Mouse (Mus musculus) intestine, embryonic 14.5 days (tissue): ENCODE data around the gene Uevld. TPM values are rescaled to one million over a fixed set of nuclear protein-coding genes. Genes with fewer than 3 reads are reported as not detected.
"Not testable (repeated sequence)": the region's sequence is repeated elsewhere in the genome, so short reads cannot be mapped to it uniquely, and the experiment has no call there.

Source experiments
- ATAC-seq: fragments of 200-750 bp; cut with Nextera tagmentation; replicated peaks from 2 replicates; pipeline ENCODE4 v1.8.0; 2017; ENCODE audit warnings: low read depth, moderate number of reproducible peaks, moderate TSS enrichment, moderate library complexity; ENCODE audit not compliant: low FRiP score, low TSS enrichment
- DNase-seq: peaks from one replicate; pipeline ENCODE4 v3.0.0-alpha.2; 2018; ENCODE audit warnings: low spot score
- H3K27ac ChIP-seq: fragments of 300-500 bp; sonication (generic); 2 replicates; pipeline ENCODE4 v1.5.1; 2014; ENCODE audit warnings: low read depth, mild to moderate bottlenecking, control low read depth
- H3K27me3 ChIP-seq: fragments of 300-500 bp; sonication (generic); replicated peaks from 2 replicates; pipeline ENCODE4 v1.6.1; 2014; ENCODE audit warnings: low read length, control low read depth; ENCODE audit not compliant: control insufficient read depth, insufficient read depth
- H3K36me3 ChIP-seq: fragments of 300-500 bp; sonication (generic); 2 replicates; pipeline ENCODE4 v1.6.1; 2014; ENCODE audit warnings: low read length, control low read depth; ENCODE audit not compliant: control insufficient read depth, insufficient read depth
- H3K4me1 ChIP-seq: fragments of 300-500 bp; sonication (generic); replicated peaks from 2 replicates; pipeline ENCODE4 v1.6.1; 2014; ENCODE audit warnings: low read length, control low read depth, mixed read lengths; ENCODE audit not compliant: control insufficient read depth, insufficient read depth
- H3K4me2 ChIP-seq: fragments of 300-500 bp; sonication (generic); 2 replicates; pipeline ENCODE4 v1.6.1; 2014; ENCODE audit warnings: low read length
- H3K4me3 ChIP-seq: fragments of 300-500 bp; sonication (generic); 2 replicates; pipeline ENCODE4 v1.5.1; 2014; ENCODE audit warnings: low read depth, low read length, control low read depth, mixed read lengths
- H3K9ac ChIP-seq: fragments of 300-500 bp; sonication (generic); 2 replicates; pipeline ENCODE4 v1.6.1; 2014; ENCODE audit warnings: mild to moderate bottlenecking, low read length
- H3K9me3 ChIP-seq: fragments of 300-500 bp; sonication (generic); 2 replicates; pipeline ENCODE4 v1.6.1; 2016; ENCODE audit warnings: low read length, control low read depth; ENCODE audit not compliant: control insufficient read depth
- WGBS: fragments of 180-500 bp; shearing (Covaris S2); extraction: QIAGEN DNeasy Blood & Tissue Kit; methylation state at CpG from one replicate; pipeline ENCODE4 v1.1.7; 2014; 5-methylcytosine and 5-hydroxymethylcytosine counted together
- polyA plus RNA-seq: library from polyadenylated mRNA; unstranded; fragments of >200 nt; fragmentation: Nextera tagmentation; extraction: Ambion mirVana; gene quantifications from 2 replicates; pipeline ENCODE4 v1.2.1, GENCODE M21; 2014

Uevld gene
- polyA plus RNA-seq, 1 experiment from 2014 or later, result 11.4 TPM

- DNase-seq (peak; percentile 54), ATAC-seq (peak; percentile 62; the same call in 1 of the 2 replicates)
- Histone ChIP-seq H3K36me3 (peaks cover 42% of the 10 kb centered on the region), H3K4me2 (0 out of 2 replicates have a peak overlapping the region, but pooled peaks have one; percentile 16), H3K9ac (no peak overlapping the region), H3K4me1 (peaks cover 37% of the 10 kb centered on the region), H3K27ac (peak overlapping the region; percentile 71; the same call in 1 of the 2 replicates), H3K9me3 (no peaks in the 10 kb centered on the region), H3K4me3 (no peak overlapping the region), H3K27me3 (no peaks in the 10 kb centered on the region)
- WGBS, result 31% methylated on average over 8 of the region's 8 CpGs
These were observed 41.8 kb upstream of the Uevld start for GRCm38 (mm10) chr7:46999983-47000643.

GRCm38 (mm10) chr7:46998942-46999341 is 40.6 kb upstream of the Uevld start:
- Histone ChIP-seq H3K36me3 (peaks cover 54% of the 10 kb centered on the region), H3K4me2 (no peak overlapping the region), H3K27ac (no peak overlapping the region), H3K9me3 (no peaks in the 10 kb centered on the region), H3K9ac (no peak overlapping the region), H3K4me3 (no peak overlapping the region), H3K27me3 (no peaks in the 10 kb centered on the region), H3K4me1 (peaks cover 37% of the 10 kb centered on the region)
- DNase-seq (peak; percentile 7), ATAC-seq (no peak)
- 92% methylated on average over 2 of the region's 2 CpGs for WGBS

GRCm38 (mm10) chr7:46997644-46998395 is 39.5 kb upstream of the Uevld start:
- H3K27me3 ChIP-seq, result no peaks in the 10 kb centered on the region
- ATAC-seq (no peak), DNase-seq (peak; percentile 24)
- peaks cover 65% of the 10 kb centered on the region for H3K36me3 ChIP-seq
- no peak overlapping the region for H3K9ac ChIP-seq
- no peaks in the 10 kb centered on the region for H3K9me3 ChIP-seq
- H3K4me1 ChIP-seq, result peaks cover 35% of the 10 kb centered on the region
- WGBS, result 72% methylated on average over 21 of the region's 21 CpGs
- H3K27ac ChIP-seq, result no peak overlapping the region
- no peak overlapping the region for H3K4me3 ChIP-seq
- H3K4me2 ChIP-seq, result no peak overlapping the region

DNA sequence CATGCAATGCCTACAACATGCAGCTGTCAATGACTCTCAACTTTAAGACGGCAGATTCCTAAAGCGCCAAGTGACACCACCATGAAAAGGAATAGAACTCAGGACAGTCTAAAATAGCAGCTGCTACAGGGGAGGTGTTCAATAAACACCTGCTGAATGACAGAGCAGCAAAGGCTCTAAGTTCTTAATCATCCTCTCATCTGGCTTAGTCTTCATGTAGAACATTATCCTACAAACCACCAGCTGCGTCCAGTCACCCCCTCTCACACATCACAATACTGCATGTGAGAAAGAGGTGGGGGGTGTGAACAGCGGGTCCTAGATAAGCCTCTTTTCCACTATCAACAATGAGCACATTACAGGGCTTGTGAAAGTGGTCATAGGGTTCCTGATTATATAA is 38.7 kb upstream of the Uevld start:
- 91% methylated on average over 4 of the region's 4 CpGs for WGBS
- Histone ChIP-seq H3K4me1 (peaks cover 27% of the 10 kb centered on the region), H3K4me2 (no peak overlapping the region), H3K4me3 (no peak overlapping the region), H3K9me3 (no peaks in the 10 kb centered on the region), H3K27ac (no peak overlapping the region), H3K36me3 (peaks cover 73% of the 10 kb centered on the region), H3K27me3 (no peaks in the 10 kb centered on the region), H3K9ac (no peak overlapping the region)
- no peak for DNase-seq
- ATAC-seq, result no peak

GRCm38 (mm10) chr7:46995558-46995957 is 37.2 kb upstream of the Uevld start:
- Histone ChIP-seq H3K36me3 (peaks cover 77% of the 10 kb centered on the region), H3K4me1 (peaks cover 14% of the 10 kb centered on the region), H3K27ac (no peak overlapping the region), H3K27me3 (no peaks in the 10 kb centered on the region), H3K9me3 (no peaks in the 10 kb centered on the region), H3K4me2 (no peak overlapping the region), H3K9ac (no peak overlapping the region), H3K4me3 (no peak overlapping the region)
- DNase-seq, result peak; percentile 12
- 90% methylated on average over 3 of the region's 3 CpGs for WGBS
- no peak for ATAC-seq

DNA sequence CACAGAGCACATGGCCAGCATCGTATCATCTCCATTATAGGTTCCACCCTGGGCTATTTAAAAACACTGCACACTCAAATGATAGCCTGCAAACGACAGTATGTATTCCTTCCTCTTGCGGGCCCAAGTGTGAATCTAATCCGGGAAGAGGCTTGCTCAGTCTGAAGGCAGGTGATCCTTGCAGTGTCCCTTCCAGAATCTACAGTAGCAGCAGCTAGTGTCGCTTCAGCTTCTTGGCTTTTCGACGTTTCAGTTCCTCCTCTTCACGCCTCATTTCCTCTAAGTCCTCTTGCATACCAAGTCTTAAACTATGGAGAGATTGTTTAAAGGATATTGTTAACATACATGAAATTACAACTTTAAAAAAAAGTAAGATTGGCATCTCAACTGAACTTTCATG is 34.8 kb upstream of the Uevld start:
- Histone ChIP-seq H3K27ac (no peak overlapping the region), H3K36me3 (peaks cover 74% of the 10 kb centered on the region), H3K9me3 (no peaks in the 10 kb centered on the region), H3K4me2 (no peak overlapping the region), H3K4me1 (peaks cover under 1% of the 10 kb centered on the region; the same call in 1 of the 2 replicates), H3K27me3 (no peaks in the 10 kb centered on the region), H3K9ac (no peak overlapping the region), H3K4me3 (no peak overlapping the region)
- DNase-seq (no peak), ATAC-seq (no peak)
- WGBS, result 88% methylated on average over 8 of the region's 8 CpGs

GRCm38 (mm10) chr7:46989387-46989786 is 31.1 kb upstream of the Uevld start:
- WGBS, result 60% methylated on average over 4 of the region's 4 CpGs
- not testable (repeated sequence) for H3K4me3 ChIP-seq, ATAC-seq, H3K9ac ChIP-seq, H3K27me3 ChIP-seq, DNase-seq, H3K27ac ChIP-seq, H3K9me3 ChIP-seq, H3K4me2 ChIP-seq
- Histone ChIP-seq H3K36me3 (peaks cover 37% of the 10 kb centered on the region), H3K4me1 (peaks cover 20% of the 10 kb centered on the region)

- Histone ChIP-seq H3K4me2 (no peak overlapping the region), H3K36me3 (peaks cover 14% of the 10 kb centered on the region), H3K27ac (peak overlapping the region; percentile 43), H3K9me3 (no peaks in the 10 kb centered on the region), H3K9ac (no peak overlapping the region), H3K4me1 (peaks cover 20% of the 10 kb centered on the region), H3K27me3 (no peaks in the 10 kb centered on the region), H3K4me3 (no peak overlapping the region)
- WGBS, result 35% methylated on average over 2 of the region's 2 CpGs
- no peak for DNase-seq
- no peak for ATAC-seq
These were observed 28.7 kb upstream of the Uevld start for GRCm38 (mm10) chr7:46987073-46987472.
